Mouse (Mus musculus) right cerebral cortex, adult 18-20 months (tissue): ENCODE data around the gene Tshz3.

Experiments
- DNase-seq: peaks from one replicate; pipeline ENCODE4 v3.0.0; 2022; ENCODE audit warnings: mixed read lengths

The Tshz3 gene

GRCm38 (mm10) chr7:36697856-36698588, at the start of gene Tshz3:
TSS of gene Tshz3 (plus strand) at chr7:36698118.
- peak; percentile 76 for DNase-seq

GRCm38 (mm10) chr7:36655931-36656330, 42.0 kb upstream of the Tshz3 start:
- no peak for DNase-seq

GRCm38 (mm10) chr7:36656401-36656800, 41.5 kb upstream of the Tshz3 start:
- DNase-seq, result no peak

- no peak for DNase-seq
These were observed 39.6 kb upstream of the Tshz3 start for GRCm38 (mm10) chr7:36658331-36658730.

GRCm38 (mm10) chr7:36659265-36659664, 38.7 kb upstream of the Tshz3 start:
- DNase-seq, result no peak

GRCm38 (mm10) chr7:36660654-36661053, 37.3 kb upstream of the Tshz3 start:
- no peak for DNase-seq

- no peak for DNase-seq
These were observed 34.5 kb upstream of the Tshz3 start for GRCm38 (mm10) chr7:36663431-36663830.

GRCm38 (mm10) chr7:36667767-36668166, 30.2 kb upstream of the Tshz3 start:
- DNase-seq, result no peak

GRCm38 (mm10) chr7:36678031-36678430, 19.9 kb upstream of the Tshz3 start:
- DNase-seq, result no peak

GRCm38 (mm10) chr7:36678510-36678909, 19.4 kb upstream of the Tshz3 start:
- DNase-seq, result no peak

- DNase-seq, result no peak
These were observed 18.8 kb upstream of the Tshz3 start for GRCm38 (mm10) chr7:36679031-36679618.

GRCm38 (mm10) chr7:36679866-36680458, 18.0 kb upstream of the Tshz3 start:
- DNase-seq, result no peak

GRCm38 (mm10) chr7:36687508-36687907, 10.4 kb upstream of the Tshz3 start:
- DNase-seq, result no peak

- no peak for DNase-seq
These were observed 8.7 kb upstream of the Tshz3 start for GRCm38 (mm10) chr7:36689049-36689793.

GRCm38 (mm10) chr7:36690551-36690950, 7.4 kb upstream of the Tshz3 start:
- no peak for DNase-seq

- no peak for DNase-seq
These were observed 6.3 kb upstream of the Tshz3 start for GRCm38 (mm10) chr7:36691617-36692016.

GRCm38 (mm10) chr7:36692381-36692780, 5.5 kb upstream of the Tshz3 start:
- DNase-seq, result no peak

GRCm38 (mm10) chr7:36693081-36693480, 4.8 kb upstream of the Tshz3 start:
- no peak for DNase-seq

GRCm38 (mm10) chr7:36694642-36695191, 3.2 kb upstream of the Tshz3 start:
- no peak for DNase-seq

GRCm38 (mm10) chr7:36695276-36695675, 2.6 kb upstream of the Tshz3 start:
- no peak for DNase-seq

- peak; percentile 62 for DNase-seq
These were observed 2.1 kb upstream of the Tshz3 start for GRCm38 (mm10) chr7:36695791-36696241.

- DNase-seq, result peak; percentile 72
These were observed 1.4 kb upstream of the Tshz3 start for GRCm38 (mm10) chr7:36696406-36697117.
